Mouse (Mus musculus) brain, embryonic 18.5 days (tissue): ENCODE results near the gene Dbndd1.
"Not testable (repeated sequence)": the region's sequence is repeated elsewhere in the genome, so short reads cannot be mapped to it uniquely, and the experiment has no call there.

Experiments
- DNase-seq: peaks from one replicate; pipeline ENCODE4 v3.0.0-alpha.2; 2012; ENCODE audit warnings: low read depth, low spot score

Gene Dbndd1

GRCm38 (mm10) chr8:123514781-123515539 lies at the start of gene Dbndd1:
Dbndd1 (minus strand) TSS chr8:123515463.
- DNase-seq, result no peak

- DNase-seq, result not testable (repeated sequence)
Observed at GRCm38 (mm10) chr8:123564221-123564620, 49.0 kb upstream of the Dbndd1 start.

DNA sequence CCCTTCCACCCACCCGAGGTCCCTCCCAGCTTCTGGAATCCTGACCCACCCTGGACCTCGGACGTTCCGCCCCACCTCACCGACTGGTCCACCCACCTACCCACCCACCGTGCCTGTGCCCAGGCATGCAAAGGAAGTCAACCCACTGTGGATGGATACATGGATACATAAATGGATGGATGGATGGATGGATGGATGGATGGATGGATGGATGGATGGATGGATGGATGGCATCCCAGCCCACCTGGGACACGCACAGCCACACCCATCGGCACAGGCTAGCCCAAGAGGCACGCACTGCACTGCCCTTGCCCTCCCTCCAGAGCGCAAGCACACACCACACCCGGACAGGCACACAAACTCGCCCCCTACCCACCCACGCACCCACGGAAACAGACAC lies 22.4 kb upstream of the Dbndd1 start:
- DNase-seq, result not testable (repeated sequence)

DNA sequence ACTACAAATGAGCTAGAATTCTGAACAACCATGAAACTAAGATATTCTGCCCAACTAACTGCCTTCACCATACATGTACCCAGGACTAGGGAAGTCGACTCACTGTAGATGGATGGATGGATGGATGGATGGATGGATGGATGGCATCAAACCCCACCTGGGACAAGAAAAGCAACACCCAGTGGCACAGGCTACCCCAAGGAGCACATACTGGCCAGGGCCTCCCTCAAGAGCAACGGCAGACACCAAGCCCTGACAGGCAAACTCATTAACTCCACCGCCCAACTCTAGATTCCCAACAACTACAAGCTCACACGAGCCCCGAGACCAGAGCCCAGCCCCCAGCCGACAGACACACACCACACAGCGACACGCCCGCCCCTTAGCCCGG lies 21.7 kb upstream of the Dbndd1 start:
- DNase-seq, result no peak

DNA sequence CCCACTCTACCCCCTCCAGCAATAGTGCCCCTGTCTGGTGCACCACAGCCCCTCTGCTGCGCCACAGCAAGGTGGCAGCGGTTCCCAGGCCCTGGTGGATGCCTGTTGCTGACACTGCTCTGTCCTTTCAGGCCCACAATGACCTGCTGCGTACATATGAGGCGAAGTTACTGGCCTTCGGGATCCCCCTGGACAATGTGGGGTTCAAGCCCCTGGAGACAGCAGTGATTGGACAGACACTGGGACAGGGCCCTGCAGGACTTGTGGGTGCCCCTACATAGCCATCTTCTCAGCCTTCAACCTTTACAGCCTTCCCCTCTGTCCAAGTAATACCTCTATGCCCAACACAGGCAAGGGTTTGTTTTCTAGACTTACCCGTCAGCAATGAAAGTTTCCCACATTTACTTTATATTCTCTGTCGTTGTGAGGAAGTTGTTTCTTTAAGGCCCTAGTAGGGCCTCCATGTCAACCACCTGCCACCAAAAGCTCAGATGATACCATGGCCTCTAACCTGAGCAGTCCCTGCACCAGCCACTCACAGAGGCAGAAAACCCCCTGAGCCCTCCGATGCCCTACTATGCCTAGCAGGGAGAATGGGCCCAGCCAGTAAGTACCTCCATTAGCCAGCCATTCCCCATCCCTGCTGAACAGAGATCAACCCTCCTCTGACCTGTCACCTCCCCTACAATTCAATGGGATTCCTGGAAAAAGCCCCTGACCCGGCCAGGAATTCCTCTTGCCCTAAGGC lies 21.2 kb upstream of the Dbndd1 start:
- no peak for DNase-seq

GRCm38 (mm10) chr8:123527720-123528489 lies 12.6 kb upstream of the Dbndd1 start:
- DNase-seq, result no peak

DNA sequence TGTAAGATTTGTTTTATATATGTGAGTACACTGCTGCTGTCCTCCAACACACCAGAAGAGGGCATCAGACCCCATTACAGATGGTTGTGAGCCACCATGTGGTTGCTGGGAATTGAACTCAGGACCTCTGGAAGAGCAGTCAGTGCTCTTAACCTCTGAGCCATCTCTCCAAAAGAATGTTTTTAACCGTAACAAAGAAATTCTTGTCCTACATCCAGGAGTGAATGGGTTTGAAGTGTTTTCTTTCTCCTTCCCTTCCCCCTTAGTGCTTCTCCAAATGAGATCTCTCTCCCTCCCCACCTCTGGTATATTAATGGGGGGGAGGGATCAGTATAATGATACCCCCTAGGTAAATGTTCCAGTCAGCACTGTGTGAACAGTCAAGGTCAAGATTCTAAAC lies 4.8 kb upstream of the Dbndd1 start:
- not testable (repeated sequence) for DNase-seq

- peak; percentile 87 for DNase-seq
Observed at GRCm38 (mm10) chr8:123518667-123519066, 3.4 kb upstream of the Dbndd1 start, which contains the start of gene Gas8. Gas8 (plus strand) TSS chr8:123518834.

DNA sequence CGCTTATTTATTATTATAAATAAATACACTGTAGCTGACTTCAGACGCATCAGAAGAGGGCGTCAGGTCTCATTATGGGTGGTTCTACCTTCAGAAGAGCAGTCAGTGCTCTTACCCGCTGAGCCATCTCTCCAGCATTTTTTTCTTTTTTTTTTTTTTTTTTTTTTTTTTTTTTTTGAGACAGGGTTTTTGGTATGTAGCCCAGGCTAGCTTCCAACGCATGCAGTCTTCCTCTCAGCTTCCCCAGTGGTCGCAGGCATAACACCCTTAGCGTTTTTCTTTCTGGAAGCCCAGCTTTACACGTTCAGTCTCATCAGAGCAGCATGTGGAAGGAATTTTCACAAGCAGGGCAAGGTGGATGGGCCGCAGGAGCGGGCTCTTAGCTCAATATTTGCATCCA lies 2.9 kb upstream of the Dbndd1 start:
- no peak for DNase-seq

DNA sequence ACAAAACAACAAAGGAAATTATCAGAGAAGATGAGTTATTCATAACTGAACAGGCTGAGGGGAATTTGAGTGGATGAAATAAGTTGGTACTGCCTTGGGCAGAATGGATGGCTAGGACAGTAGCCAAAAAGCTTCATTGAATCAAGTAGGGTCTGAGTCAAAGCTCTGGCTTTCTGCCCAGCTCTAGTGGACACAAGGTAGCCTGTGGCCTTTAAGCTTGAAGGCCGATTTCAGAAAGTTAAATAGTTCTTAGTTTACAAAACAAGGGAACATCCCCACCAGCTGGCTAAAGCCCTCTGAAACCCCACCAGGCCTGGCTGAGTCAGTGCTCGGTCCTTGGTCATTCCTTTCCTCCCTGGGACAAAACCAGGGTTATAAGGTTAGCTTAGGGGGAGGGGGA lies 1.3 kb upstream of the Dbndd1 start:
- no peak for DNase-seq

GRCm38 (mm10) chr8:123515540-123515897 lies 256 bp upstream of the Dbndd1 start:
- no peak for DNase-seq

- DNase-seq, result no peak
Observed at GRCm38 (mm10) chr8:123514136-123514535, 1.1 kb downstream of the Dbndd1 start.

- no peak for DNase-seq
Observed at GRCm38 (mm10) chr8:123510819-123511218, 4.4 kb downstream of the Dbndd1 start.

GRCm38 (mm10) chr8:123507153-123507552 lies 8.1 kb downstream of the Dbndd1 start:
- no peak for DNase-seq

DNA sequence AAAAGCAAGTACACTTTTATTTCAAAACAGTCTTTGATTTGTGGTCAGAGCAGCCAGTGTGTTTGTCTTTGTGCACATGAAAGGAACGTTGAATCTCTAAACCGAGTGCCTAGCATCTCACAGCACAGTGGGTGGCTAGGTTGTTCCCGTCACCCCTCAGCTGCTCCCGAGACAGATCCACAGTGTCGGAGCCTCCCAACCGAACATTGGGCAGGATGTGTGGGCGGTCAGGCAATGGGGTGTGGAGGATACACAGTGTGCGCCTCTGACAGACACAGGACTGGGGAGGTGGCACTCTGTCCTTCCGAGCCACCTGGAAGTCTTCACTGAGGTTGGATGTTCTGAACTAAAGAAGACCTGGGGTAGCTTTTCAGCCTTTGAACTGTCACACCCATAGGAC lies 9.6 kb downstream of the Dbndd1 start:
- DNase-seq, result no peak

DNA sequence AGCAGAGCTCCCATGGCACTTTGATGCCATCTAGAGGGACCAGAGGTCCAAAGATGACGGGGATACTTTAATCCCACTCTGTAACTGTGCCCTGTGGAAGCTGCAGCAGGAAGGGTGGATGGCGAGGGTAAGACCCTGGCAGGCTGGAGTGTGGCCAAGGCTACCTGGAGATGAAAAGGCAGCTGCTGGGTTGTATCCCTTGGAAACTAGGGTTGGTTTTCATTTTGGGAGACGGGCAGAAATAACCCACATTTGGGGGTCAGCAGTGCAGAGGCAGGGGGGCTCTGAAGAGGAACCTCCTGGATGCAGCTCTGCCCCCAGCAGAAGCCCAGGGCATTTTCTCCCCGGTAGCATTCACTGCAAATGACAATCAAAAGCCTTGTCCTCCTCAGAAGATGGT lies 10.0 kb downstream of the Dbndd1 start:
- no peak for DNase-seq

GRCm38 (mm10) chr8:123504591-123505195 lies 10.6 kb downstream of the Dbndd1 start:
- no peak for DNase-seq

- no peak for DNase-seq
Observed at GRCm38 (mm10) chr8:123503801-123504467, 11.3 kb downstream of the Dbndd1 start.

- DNase-seq, result no peak
Observed at GRCm38 (mm10) chr8:123502192-123502591, 13.1 kb downstream of the Dbndd1 start.

GRCm38 (mm10) chr8:123499556-123499955 lies 15.7 kb downstream of the Dbndd1 start:
- no peak for DNase-seq

DNA sequence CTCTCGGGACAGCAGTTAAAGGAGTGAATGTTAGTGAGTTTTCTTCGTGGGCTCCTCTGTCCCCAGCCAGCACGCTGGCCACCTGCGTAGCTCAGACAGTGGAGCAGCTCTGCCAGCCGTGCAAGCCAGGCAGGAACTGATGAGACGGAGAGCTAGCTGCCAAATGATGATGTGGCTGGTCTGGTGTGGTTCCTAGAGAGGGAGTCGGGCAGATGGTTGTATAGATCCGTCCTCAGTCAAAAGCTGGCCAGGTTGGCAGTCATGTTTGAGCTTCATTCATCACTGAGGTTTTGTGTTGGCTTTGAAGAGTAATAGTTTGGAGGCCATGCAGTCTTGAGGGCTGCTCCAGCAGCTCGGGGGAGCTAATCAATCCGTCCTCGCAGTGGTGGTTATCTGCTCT lies 16.3 kb downstream of the Dbndd1 start:
- DNase-seq, result no peak
